Mouse (Mus musculus): ENCODE data around the gene Ahdc1.

DNA sequence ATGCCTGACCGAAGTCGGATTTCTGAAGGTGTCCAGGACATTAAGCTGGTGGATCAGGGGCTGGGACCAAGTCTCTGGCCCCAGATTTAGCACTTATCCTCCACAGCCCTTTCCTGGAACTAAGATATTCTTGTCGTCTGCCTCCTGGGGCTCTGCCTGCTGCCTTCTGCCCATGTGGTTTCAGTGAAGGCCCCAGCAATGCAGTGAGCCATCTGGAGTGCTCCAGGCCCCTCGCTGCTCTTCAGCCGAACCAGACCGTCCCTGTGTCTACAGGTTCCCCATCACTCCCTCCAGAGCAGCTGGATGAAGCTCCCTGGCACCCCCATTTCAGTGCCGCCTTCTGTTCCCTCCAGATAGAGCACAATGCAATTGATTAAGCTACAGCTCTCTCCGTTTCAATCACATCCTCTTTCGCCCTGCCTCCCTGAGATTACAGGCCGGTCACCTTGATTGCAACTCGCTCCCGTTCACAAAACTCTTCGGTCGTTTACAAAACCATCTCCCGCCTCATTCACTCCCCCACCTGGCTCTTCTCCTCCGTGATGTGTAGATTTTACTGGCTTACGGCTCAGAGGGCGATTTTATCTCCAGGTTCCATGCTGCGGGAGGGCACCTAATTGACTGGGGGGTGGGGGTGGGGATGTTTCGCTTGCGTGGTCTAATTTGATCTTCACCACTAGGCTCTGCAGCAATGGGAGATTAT lies 7.6 kb upstream of the Ahdc1 start:
- TF ChIP-seq CTCF (IDR thresholded peaks at IDR 0.05; ENCODE audit: low read depth) (no peak), EP300 (optimal IDR thresholded peaks at IDR 0.05) (no peak)

Measured in stomach, postnatal 0 days (tissue).